Mouse (Mus musculus): ENCODE data around the gene Stambpl1.

DNA sequence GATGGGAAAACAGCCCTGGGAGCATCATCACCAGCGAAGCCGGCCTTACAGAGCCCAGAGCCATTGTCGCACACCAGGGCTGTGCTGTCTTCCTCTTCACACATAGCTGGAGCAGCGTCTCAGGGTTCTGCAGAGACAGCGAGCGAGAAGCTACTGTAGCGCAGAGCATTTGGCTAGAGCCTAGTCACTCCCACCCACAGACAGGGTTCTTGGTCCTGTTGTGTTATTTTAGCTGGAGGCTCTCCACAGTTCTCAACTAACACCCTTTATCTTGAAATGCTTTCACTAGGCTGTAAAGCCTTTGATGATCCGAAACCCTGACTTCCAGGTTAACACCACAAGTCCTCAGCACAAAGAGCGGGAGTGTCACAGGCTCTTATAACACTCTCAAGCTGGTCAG, 60.4 kb downstream of the Stambpl1 start:
- no peak for TF ChIP-seq POLR2A (IDR thresholded peaks at IDR 0.05; ENCODE audit: low read depth, low read length)
- no peak for TF ChIP-seq CTCF (conservative IDR thresholded peaks at IDR 0.05; ENCODE audit: insufficient read depth, insufficient read length, low read depth, low read length)
